In the genomic region with DNA sequence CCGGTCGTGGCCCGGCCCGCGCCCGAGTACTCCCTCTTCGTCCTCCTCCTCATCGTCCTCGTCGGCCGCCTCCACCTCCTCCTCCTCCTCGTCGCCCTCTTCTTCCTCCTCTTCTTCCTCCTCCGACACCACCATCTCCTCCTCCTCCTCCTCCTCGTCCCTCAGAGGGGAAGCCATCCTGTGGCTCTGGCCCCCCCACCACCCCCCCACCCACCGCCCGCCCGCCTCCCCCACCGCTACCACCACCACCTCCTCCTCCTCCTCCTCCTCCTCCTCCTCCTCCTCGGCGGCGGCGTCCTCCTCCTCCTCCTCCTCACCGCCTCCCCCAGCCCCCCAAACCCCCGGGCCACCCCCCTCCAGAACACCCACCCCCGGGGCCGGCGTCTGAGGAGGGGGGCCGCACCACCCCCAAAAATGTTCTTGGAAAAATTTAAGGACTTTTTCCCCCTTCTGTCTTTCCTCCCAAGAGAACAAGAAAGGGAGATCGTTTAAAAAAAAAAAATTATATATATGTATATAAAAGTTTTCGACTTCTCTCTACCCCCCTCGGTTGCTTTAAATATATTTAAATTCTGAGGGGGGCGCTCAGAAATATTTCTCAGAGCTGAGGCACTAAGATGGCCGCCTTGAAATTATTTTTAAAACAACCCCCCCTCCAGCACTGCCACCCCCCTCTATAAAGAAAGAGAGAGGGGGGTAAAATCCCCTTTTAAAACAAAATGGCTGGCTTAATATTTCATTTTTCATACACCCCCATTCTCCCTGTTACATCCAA, we compare ENCODE assay signal across 8 mouse cellular contexts. TPM values are rescaled to one million over a fixed set of nuclear protein-coding genes. Genes with fewer than 3 reads are reported as not detected.
DNase-seq lines count a peak whose midpoint lies in the region; ATAC-seq and TF ChIP-seq lines count a peak whose summit lies in the region.

A gene (minus strand): TSS at position 192 of the 775 bp plus-strand sequence.

- peak within 1 kb of the TSS; percentile 97 for H3K4me2 ChIP-seq in hindbrain, embryonic 14.5 days (replicated peaks)
- H3K4me2 ChIP-seq in liver, embryonic 14.5 days (ENCODE audit: low read depth) = peak within 1 kb of the TSS; percentile 89

- no peak for ATAC-seq in hindbrain, embryonic 14.5 days (ENCODE audit: low FRiP score)
- ATAC-seq in liver, embryonic 14.5 days (ENCODE audit: insufficient read depth) = no peak

- H3K27me3 ChIP-seq in kidney, adult 2 months (replicated peaks; ENCODE audit: control insufficient read depth, insufficient read depth, low read length) = no peaks in the 10 kb centered on the region
- H3K27me3 ChIP-seq in forebrain, embryonic 10.5 days (ENCODE audit: poor library complexity, severe bottlenecking) = no peaks in the 10 kb centered on the region
- no peaks in the 10 kb centered on the region for H3K27me3 ChIP-seq in hindbrain, embryonic 14.5 days (ENCODE audit: control insufficient read depth, insufficient read depth, low read length)
- peaks cover 35% of the 10 kb centered on the region for H3K27me3 ChIP-seq in liver, embryonic 14.5 days (ENCODE audit: control insufficient read depth, insufficient read depth, low read length)

- DNase-seq in kidney, adult 2 months = no peak
- no peak for DNase-seq in kidney, adult 8-10 months
- DNase-seq in ES-E14 (ENCODE audit: low read depth, low spot score) = no peak
- peak; percentile 50 for DNase-seq in forebrain, embryonic 10.5 days (ENCODE audit: extremely low spot score, low spot score)
- no peak for DNase-seq in hindbrain, embryonic 14.5 days (ENCODE audit: low spot score)
- DNase-seq in liver, embryonic 14.5 days (ENCODE audit: low read depth in 3 of 3, low spot score in 3 of 3) = no peak
- peak; percentile 35 for DNase-seq in retina, postnatal 1 day
- no peak for DNase-seq in spleen, postnatal 36 days (ENCODE audit: low spot score in 2 of 2)

- H3K9me3 ChIP-seq in ES-E14 (ENCODE audit: control insufficient read depth, insufficient read depth, low read depth, low read length) = no peaks in the 10 kb centered on the region
- no peaks in the 10 kb centered on the region for H3K9me3 ChIP-seq in forebrain, embryonic 10.5 days
- no peaks in the 10 kb centered on the region for H3K9me3 ChIP-seq in hindbrain, embryonic 14.5 days (ENCODE audit: control insufficient read depth, low read length)
- H3K9me3 ChIP-seq in liver, embryonic 14.5 days (ENCODE audit: control insufficient read depth, low read length) = no peaks in the 10 kb centered on the region

- H3K36me3 ChIP-seq in kidney, adult 2 months (ENCODE audit: control insufficient read depth, insufficient read depth, low read length) = no peaks in the 10 kb centered on the region
- H3K36me3 ChIP-seq in ES-E14 (ENCODE audit: control insufficient read depth, insufficient read depth, low read length, poor library complexity, severe bottlenecking) = no peaks in the 10 kb centered on the region
- peaks cover 24% of the 10 kb centered on the region for H3K36me3 ChIP-seq in forebrain, embryonic 10.5 days (replicated peaks)
- H3K36me3 ChIP-seq in hindbrain, embryonic 14.5 days (replicated peaks; ENCODE audit: control insufficient read depth, insufficient read depth) = peaks cover 1% of the 10 kb centered on the region; the same call in 1 of the 2 replicates
- H3K36me3 ChIP-seq in liver, embryonic 14.5 days (replicated peaks; ENCODE audit: control insufficient read depth, insufficient read depth, low read depth) = no peaks in the 10 kb centered on the region

- TF ChIP-seq CTCF in kidney, adult 2 months (conservative IDR thresholded peaks at IDR 0.05; ENCODE audit: insufficient read depth, insufficient read length, low read depth, low read length) = no peak
- TF ChIP-seq CTCF in liver, embryonic 14.5 days (IDR thresholded peaks at IDR 0.05; ENCODE audit: low read depth) = no peak

- 2% methylated on average over 18 of the region's 34 CpGs for WGBS in kidney, adult 2 months
- WGBS in forebrain, embryonic 10.5 days = 6% methylated on average over 14 of the region's 34 CpGs
- WGBS in hindbrain, embryonic 14.5 days = 1% methylated on average over 19 of the region's 34 CpGs
- WGBS in liver, embryonic 14.5 days (ENCODE audit: insufficient replicate concordance) = 5% methylated on average over 20 of the region's 34 CpGs

- peak within 1 kb of the TSS; percentile 66 for H3K4me3 ChIP-seq in kidney, adult 2 months (ENCODE audit: insufficient read depth, low read depth, low read length)
- H3K4me3 ChIP-seq in ES-E14 (ENCODE audit: insufficient read depth in 1 of 2, low read depth in 1 of 2, low read length in 2 of 2, poor library complexity in 1 of 2, severe bottlenecking in 1 of 2) = peak within 1 kb of the TSS; percentile 77 to 89
- peak within 1 kb of the TSS; percentile 97 for H3K4me3 ChIP-seq in forebrain, embryonic 10.5 days
- H3K4me3 ChIP-seq in hindbrain, embryonic 14.5 days (replicated peaks; ENCODE audit: low read length) = peak within 1 kb of the TSS; percentile 100
- peak within 1 kb of the TSS; percentile 73 to 77 for H3K4me3 ChIP-seq in liver, embryonic 14.5 days (ENCODE audit: insufficient read depth in 1 of 2, low read depth in 2 of 2, low read length in 2 of 2)

- in situ Hi-C loops in ES-E14 (cut with MboI; ENCODE audit: low sequenced_read_pairs in 2 of 2, unreplicated experiment in 2 of 2) = no loop called here

- TF ChIP-seq POLR2A in kidney, adult 2 months (IDR thresholded peaks at IDR 0.05; ENCODE audit: low read depth, low read length) = no peak

- H3K27ac ChIP-seq in kidney, adult 2 months (ENCODE audit: insufficient read depth, low read depth, low read length) = peak within 1 kb of the TSS; percentile 94
- no peak within 1 kb of the TSS; the same call in 1 of the 2 replicates for H3K27ac ChIP-seq in ES-E14 (ENCODE audit: insufficient read depth, low read depth, low read length, poor library complexity, severe bottlenecking)
- H3K27ac ChIP-seq in forebrain, embryonic 10.5 days = peak within 1 kb of the TSS; percentile 100
- peak within 1 kb of the TSS; percentile 100 for H3K27ac ChIP-seq in hindbrain, embryonic 14.5 days
- peak within 1 kb of the TSS; percentile 30; the same call in 1 of the 2 replicates for H3K27ac ChIP-seq in liver, embryonic 14.5 days

- H3K4me1 ChIP-seq in kidney, adult 2 months (ENCODE audit: control insufficient read depth, insufficient read depth, low read length) = peaks cover 20% of the 10 kb centered on the region
- H3K4me1 ChIP-seq in ES-E14 (ENCODE audit: control insufficient read depth in 2 of 2, insufficient read depth in 2 of 2, low read length in 2 of 2, poor library complexity in 1 of 2) = peaks cover 0 to 26% of the 10 kb centered on the region in 2 experiments; a peak in 2 of 4 replicates
- peaks cover 78% of the 10 kb centered on the region for H3K4me1 ChIP-seq in forebrain, embryonic 10.5 days
- peaks cover 44% of the 10 kb centered on the region for H3K4me1 ChIP-seq in hindbrain, embryonic 14.5 days (replicated peaks; ENCODE audit: control insufficient read depth, insufficient read depth, low read length)
- H3K4me1 ChIP-seq in liver, embryonic 14.5 days (replicated peaks; ENCODE audit: control insufficient read depth in 2 of 2, insufficient read depth in 2 of 2, low read length in 1 of 2) = peaks cover 55 to 57% of the 10 kb centered on the region in 2 experiments

- TF ChIP-seq EP300 in liver, embryonic 14.5 days (IDR thresholded peaks at IDR 0.05; ENCODE audit: low read depth) = no peak

- peak within 1 kb of the TSS; percentile 76 for H3K9ac ChIP-seq in ES-E14 (ENCODE audit: insufficient read depth, low read depth, low read length, poor library complexity, severe bottlenecking)
- peak within 1 kb of the TSS; percentile 100 for H3K9ac ChIP-seq in hindbrain, embryonic 14.5 days
- H3K9ac ChIP-seq in liver, embryonic 14.5 days (replicated peaks) = peak within 1 kb of the TSS; percentile 85

TF ChIP-seq in ES-E14, 5 proteins besides CTCF, POLR2A, EP300 and RAD21:
- TF ChIP-seq MAFK (IDR thresholded peaks at IDR 0.05; ENCODE audit: insufficient read depth, low read depth, low read length) (no peak), CHD2 (IDR thresholded peaks at IDR 0.05; ENCODE audit: low read depth, low read length) (no peak)
TF ChIP-seq in ES-E14: peak in this region for 0.

RNA-seq across cellular contexts. Expression of the gene that starts here (rescaled TPM):
- 168 and 175 TPM in 2 replicates for polyA plus RNA-seq in kidney, adult 2 months (2012; rRNA removed)
- total RNA-seq in ES-E14 (2012; rRNA removed) = 21.6 and 27.0 TPM in 2 replicates
- 40.7 and 44.9 TPM in 2 replicates for polyA plus RNA-seq in forebrain, embryonic 10.5 days (2016; fragmentation: Nextera tagmentation; extraction: Ambion mirVana)
- 67.5 and 76.6 TPM in 2 replicates for polyA plus RNA-seq in hindbrain, embryonic 14.5 days (2014; fragmentation: Nextera tagmentation; extraction: Ambion mirVana)
- polyA plus RNA-seq in liver, embryonic 14.5 days (2012; rRNA removed) = 13.7 and 14.3 TPM in 2 replicates
- polyA plus RNA-seq in liver, embryonic 14.5 days (2014; fragmentation: Nextera tagmentation; extraction: Ambion mirVana) = 1.9 and 2.4 TPM in 2 replicates

Comparison
In these comparisons a context has a peak if more than half of its experiments do, and no peak if none do; other contexts are left out.
1. DNase-seq: peak in forebrain, embryonic 10.5 days (single experiment) and retina, postnatal 1 day (single experiment); none in kidney, adult 2 months (single experiment), kidney, adult 8-10 months (0 of 2), ES-E14 (single experiment), hindbrain, embryonic 14.5 days (single experiment), liver, embryonic 14.5 days (0 of 3) and spleen, postnatal 36 days (0 of 2).
2. Peak in every context shown above with its lines, with median percentiles within 50 percentile points of each other: H3K4me3 ChIP-seq and H3K9ac ChIP-seq.